Mouse (Mus musculus) liver, postnatal 0 days (tissue): ENCODE data around the gene Spata17.

Experiments used
- CTCF ChIP-seq: sonication (generic); IDR thresholded peaks from 2 replicates; pipeline ENCODE4 v1.5.1; 2016; ENCODE audit warnings: antibody characterized with exemption, low read depth
- EP300 ChIP-seq: IDR thresholded peaks from 2 replicates; pipeline ENCODE4 v1.6.1; 2016; ENCODE audit warnings: antibody characterized with exemption, low read depth, mild to moderate bottlenecking

DNA sequence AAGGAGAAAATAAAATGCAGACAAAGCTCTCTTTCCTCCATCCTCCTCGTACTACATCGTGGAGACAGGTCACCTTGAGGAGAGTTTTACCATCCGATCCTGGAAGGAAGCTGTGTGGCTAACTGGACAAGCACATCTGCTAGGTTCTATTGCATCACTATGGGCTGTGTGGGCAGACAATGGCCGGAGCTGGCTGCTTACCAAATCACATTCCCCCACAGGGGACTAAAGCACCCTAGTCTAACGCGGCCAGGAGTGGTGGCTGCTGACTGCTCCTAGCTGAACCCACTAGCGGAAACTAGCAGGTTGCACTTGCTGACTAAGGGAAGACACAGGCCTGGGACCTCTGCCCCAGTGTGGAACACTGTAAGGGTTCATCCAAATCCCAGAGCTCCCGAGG lies 72.3 kb downstream of the Spata17 start:
- TF ChIP-seq CTCF (no peak), EP300 (no peak)
